Mouse (Mus musculus) olfactory bulb, adult 2 months (tissue): ENCODE data around the gene Gm10340. TPM values are rescaled to one million over a fixed set of nuclear protein-coding genes. Genes with fewer than 3 reads are reported as not detected.
"Not testable (repeated sequence)": the region's sequence is repeated elsewhere in the genome, so short reads cannot be mapped to it uniquely, and the experiment has no call there.

Experiments used
- H3K27ac ChIP-seq: fragments of 200-500 bp; 2 replicates; pipeline ENCODE4 v1.5.1; 2012; ENCODE audit warnings: low read depth, low read length; ENCODE audit not compliant: insufficient read depth
- H3K4me1 ChIP-seq: fragments of 200-500 bp; 2 replicates; pipeline ENCODE4 v1.6.1; 2012; ENCODE audit warnings: low read length; ENCODE audit not compliant: control insufficient read depth, insufficient read depth
- H3K4me3 ChIP-seq: fragments of 200-500 bp; 2 replicates; pipeline ENCODE4 v1.5.1; 2012; ENCODE audit warnings: mild to moderate bottlenecking, low read depth, low read length, moderate library complexity; ENCODE audit not compliant: insufficient read depth
- WGBS: fragments of 180-500 bp; shearing (Covaris S2); methylation state at CpG from one replicate; pipeline ENCODE4 v1.1.7; 2018; 5-methylcytosine and 5-hydroxymethylcytosine counted together
- polyA plus RNA-seq: library from polyadenylated mRNA; stranded (reverse); fragments of >200 nt; gene quantifications from 2 replicates; pipeline ENCODE4 v1.2.4, GENCODE M21; 2012; ENCODE audit warnings: low replicate concordance; ENCODE audit not compliant: missing spikeins, insufficient read depth, insufficient read length

Gm10340 gene
- polyA plus RNA-seq: not detected in 2 replicates

- 87% methylated on average over 2 of the region's 3 CpGs for WGBS
- H3K4me3 ChIP-seq, H3K4me1 ChIP-seq, H3K27ac ChIP-seq: not testable (repeated sequence)
These were observed at the start of gene Gm10340 for GRCm38 (mm10) chr14:3133697-3134096. TSS of gene Gm10340 (plus strand) at chr14:3133997.

GRCm38 (mm10) chr14:3116051-3116450 lies 17.7 kb upstream of the Gm10340 start:
- H3K4me1 ChIP-seq, H3K27ac ChIP-seq, H3K4me3 ChIP-seq: not testable (repeated sequence)
- WGBS: 97% methylated on average over 21 of the region's 25 CpGs

GRCm38 (mm10) chr14:3187955-3188354 lies 54.2 kb downstream of the Gm10340 start, which contains the start of gene Gm5795:
TSS of gene Gm5795 (plus strand) at chr14:3188255.
- not testable (repeated sequence) for H3K4me1 ChIP-seq, H3K27ac ChIP-seq, H3K4me3 ChIP-seq
- no CpG with 5 or more reads among the region's 2 CpGs for WGBS

Other genes starting within 250 kb of the Gm10340 start
- not detected in 2 replicates for gene Gm2888, start 104.0 kb upstream of the Gm10340 start, polyA plus RNA-seq
- gene Gm2897, start 84.7 kb upstream of the Gm10340 start, polyA plus RNA-seq: not detected in 2 replicates
- not detected in 2 replicates for gene Gm5795, start 54.3 kb downstream of the Gm10340 start, polyA plus RNA-seq
- not detected in 2 replicates for gene D830030K20Rik, start 74.5 kb downstream of the Gm10340 start, polyA plus RNA-seq
- not detected in 2 replicates for gene Gm2956, start 198.6 kb downstream of the Gm10340 start, polyA plus RNA-seq